26 mouse cellular contexts compared by ENCODE assay signal in genomic region chr15:85561953-85562352, GRCm38 (mm10). TPM values are rescaled to one million over a fixed set of nuclear protein-coding genes. Genes with fewer than 3 reads are reported as not detected.
DNase-seq lines count a peak whose midpoint lies in the region; ATAC-seq and TF ChIP-seq lines count a peak whose summit lies in the region.
"Had no signal": no experiment of that assay in that cellular context is flagged by ENCODE, and none has a peak within 500 bp of the region (broad histone marks: within the 10 kb centered on the region; RNA-seq: fewer than 3 reads in every experiment).

No protein-coding gene starts in this region.

- H3K9me3 ChIP-seq in forebrain, embryonic 13.5 days (replicated peaks) = no peaks in the 10 kb centered on the region; the same call in 1 of the 2 replicates
- H3K9me3 ChIP-seq in forebrain, embryonic 16.5 days (ENCODE audit: control insufficient read depth, low read length) = peaks cover 4% of the 10 kb centered on the region; the same call in 1 of the 2 replicates
- 0 out of 2 replicates have a peak, but pooled peaks cover 4% of the 10 kb centered on the region for H3K9me3 ChIP-seq in hindbrain, postnatal 0 days (ENCODE audit: low read length)
- peaks cover 8% of the 10 kb centered on the region; the same call in 1 of the 2 replicates for H3K9me3 ChIP-seq in hindbrain, embryonic 16.5 days (ENCODE audit: control insufficient read depth, low read length)
- H3K9me3 ChIP-seq in midbrain, postnatal 0 days (ENCODE audit: low read length) = no peaks in the 10 kb centered on the region
- H3K9me3 ChIP-seq in midbrain, embryonic 11.5 days (ENCODE audit: control insufficient read depth, low read length) = no peaks in the 10 kb centered on the region
- H3K9me3 ChIP-seq: embryonic facial prominence, embryonic 10.5 days; embryonic facial prominence, embryonic 12.5 days; forebrain, embryonic 12.5 days; G1E had no signal

- no peak overlapping the region for H3K4me2 ChIP-seq in forebrain, embryonic 13.5 days
- no peak overlapping the region for H3K4me2 ChIP-seq in forebrain, embryonic 16.5 days (ENCODE audit: low read length)
- no peak overlapping the region for H3K4me2 ChIP-seq in hindbrain, postnatal 0 days (ENCODE audit: low read depth, low read length)
- no peak overlapping the region for H3K4me2 ChIP-seq in hindbrain, embryonic 16.5 days (ENCODE audit: low read length)
- no peak overlapping the region for H3K4me2 ChIP-seq in midbrain, postnatal 0 days (ENCODE audit: low read depth, low read length, poor library complexity, severe bottlenecking)
- no peak overlapping the region for H3K4me2 ChIP-seq in midbrain, embryonic 11.5 days
- H3K4me2 ChIP-seq: embryonic facial prominence, embryonic 12.5 days; forebrain, embryonic 12.5 days had no signal

- ATAC-seq in forebrain, embryonic 13.5 days = no peak
- ATAC-seq in forebrain, embryonic 16.5 days = no peak
- no peak for ATAC-seq in hindbrain, postnatal 0 days
- no peak for ATAC-seq in hindbrain, embryonic 16.5 days
- ATAC-seq in midbrain, postnatal 0 days (ENCODE audit: low FRiP score) = no peak
- ATAC-seq in midbrain, embryonic 11.5 days (ENCODE audit: low FRiP score) = no peak
- ATAC-seq: CD4-positive, CD25-positive, alpha-beta regulatory T cell, adult 4 months; forebrain, postnatal 0 days; Patski had no signal

- H3K27ac ChIP-seq in forebrain, embryonic 13.5 days = 0 out of 2 replicates have a peak overlapping the region, but pooled peaks have one; percentile 26
- no peak overlapping the region for H3K27ac ChIP-seq in forebrain, embryonic 16.5 days (ENCODE audit: low read length)
- H3K27ac ChIP-seq in hindbrain, postnatal 0 days = no peak overlapping the region
- no peak overlapping the region for H3K27ac ChIP-seq in hindbrain, embryonic 16.5 days (ENCODE audit: low read depth, low read length)
- no peak overlapping the region for H3K27ac ChIP-seq in midbrain, postnatal 0 days (ENCODE audit: low read depth, low read length)
- no peak overlapping the region for H3K27ac ChIP-seq in midbrain, embryonic 11.5 days (ENCODE audit: low read depth, low read length)
- H3K27ac ChIP-seq: embryonic facial prominence, embryonic 10.5 days; embryonic facial prominence, embryonic 12.5 days had no signal

- no peak overlapping the region for H3K9ac ChIP-seq in forebrain, embryonic 13.5 days
- no peak overlapping the region for H3K9ac ChIP-seq in forebrain, embryonic 16.5 days (replicated peaks; ENCODE audit: low read depth, low read length)
- H3K9ac ChIP-seq in hindbrain, postnatal 0 days (replicated peaks; ENCODE audit: low read length) = no peak overlapping the region
- no peak overlapping the region for H3K9ac ChIP-seq in hindbrain, embryonic 16.5 days (ENCODE audit: low read depth, low read length)
- H3K9ac ChIP-seq in midbrain, postnatal 0 days (replicated peaks; ENCODE audit: low read length, poor library complexity, severe bottlenecking) = no peak overlapping the region
- no peak overlapping the region for H3K9ac ChIP-seq in midbrain, embryonic 11.5 days (ENCODE audit: low read length)
- H3K9ac ChIP-seq: embryonic facial prominence, embryonic 12.5 days; forebrain, embryonic 12.5 days; forebrain, postnatal 0 days had no signal

- no peak overlapping the region for H3K4me3 ChIP-seq in forebrain, embryonic 13.5 days
- no peak overlapping the region for H3K4me3 ChIP-seq in forebrain, embryonic 16.5 days (replicated peaks; ENCODE audit: low read length)
- H3K4me3 ChIP-seq in hindbrain, postnatal 0 days (ENCODE audit: low read length) = no peak overlapping the region
- no peak overlapping the region for H3K4me3 ChIP-seq in hindbrain, embryonic 16.5 days (ENCODE audit: low read length)
- H3K4me3 ChIP-seq in midbrain, postnatal 0 days (ENCODE audit: low read depth, low read length) = no peak overlapping the region
- no peak overlapping the region for H3K4me3 ChIP-seq in midbrain, embryonic 11.5 days (ENCODE audit: low read depth, low read length)
- H3K4me3 ChIP-seq: embryonic facial prominence, embryonic 10.5 days; embryonic facial prominence, embryonic 12.5 days; forebrain, embryonic 12.5 days had no signal

- H3K4me1 ChIP-seq in forebrain, embryonic 13.5 days = peaks cover 40% of the 10 kb centered on the region
- H3K4me1 ChIP-seq in forebrain, embryonic 16.5 days (replicated peaks; ENCODE audit: control insufficient read depth, insufficient read depth, low read length) = peaks cover 30% of the 10 kb centered on the region
- H3K4me1 ChIP-seq in hindbrain, postnatal 0 days (ENCODE audit: insufficient read depth, low read length) = peaks cover 8% of the 10 kb centered on the region; the same call in 1 of the 2 replicates
- H3K4me1 ChIP-seq in hindbrain, embryonic 16.5 days (ENCODE audit: control insufficient read depth, insufficient read depth, low read depth, low read length) = peaks cover 10% of the 10 kb centered on the region; the same call in 1 of the 2 replicates
- no peaks in the 10 kb centered on the region for H3K4me1 ChIP-seq in midbrain, postnatal 0 days (ENCODE audit: insufficient read depth, low read length)
- peaks cover 6% of the 10 kb centered on the region for H3K4me1 ChIP-seq in midbrain, embryonic 11.5 days (ENCODE audit: control insufficient read depth, insufficient read depth, low read length)

- H3K36me3 ChIP-seq in forebrain, embryonic 13.5 days (ENCODE audit: poor library complexity, severe bottlenecking) = peaks cover 11% of the 10 kb centered on the region; the same call in 1 of the 2 replicates
- H3K36me3 ChIP-seq in forebrain, embryonic 16.5 days (ENCODE audit: control insufficient read depth, insufficient read depth) = no peaks in the 10 kb centered on the region
- H3K36me3 ChIP-seq in hindbrain, postnatal 0 days (ENCODE audit: insufficient read depth, low read length) = no peaks in the 10 kb centered on the region
- H3K36me3 ChIP-seq in hindbrain, embryonic 16.5 days (ENCODE audit: control insufficient read depth, insufficient read depth, low read length) = 0 out of 2 replicates have a peak, but pooled peaks cover 3% of the 10 kb centered on the region
- no peaks in the 10 kb centered on the region for H3K36me3 ChIP-seq in midbrain, postnatal 0 days (ENCODE audit: insufficient read depth, low read length)
- H3K36me3 ChIP-seq in midbrain, embryonic 11.5 days (ENCODE audit: control insufficient read depth, insufficient read depth, low read length) = no peaks in the 10 kb centered on the region
- H3K36me3 ChIP-seq: embryonic facial prominence, embryonic 12.5 days; G1E had no signal

- TF ChIP-seq CTCF in hindbrain, postnatal 0 days (IDR thresholded peaks at IDR 0.05; ENCODE audit: low read depth) = no peak
- no peak for TF ChIP-seq CTCF in midbrain, postnatal 0 days (IDR thresholded peaks at IDR 0.05)

- WGBS in forebrain, embryonic 13.5 days = 57% methylated on average over 12 of the region's 12 CpGs
- WGBS in forebrain, embryonic 16.5 days = 52% methylated on average over 12 of the region's 12 CpGs
- WGBS in hindbrain, postnatal 0 days = 44% methylated on average over 12 of the region's 12 CpGs
- 55% methylated on average over 12 of the region's 12 CpGs for WGBS in hindbrain, embryonic 16.5 days
- WGBS in midbrain, postnatal 0 days = 64% methylated on average over 12 of the region's 12 CpGs
- 92% methylated on average over 12 of the region's 12 CpGs for WGBS in midbrain, embryonic 11.5 days

- peak; percentile 28 for DNase-seq in hindbrain, postnatal 0 days (ENCODE audit: low spot score)
- peak; percentile 41 for DNase-seq in midbrain, postnatal 0 days (ENCODE audit: low spot score)
- DNase-seq in midbrain, embryonic 11.5 days (ENCODE audit: low spot score, missing footprints) = no peak
- DNase-seq in frontal cortex, postnatal 36 days (ENCODE audit: low spot score in 2 of 2) = no peak
- DNase-seq: adrenal gland, adult 2 months; adrenal gland, postnatal 10 days; adrenal gland, postnatal 25 days; B cell, adult 2 months; cerebellum, adult 11-12 months; cerebellum, adult 2 months; cerebellum, adult 9-10 months; cerebellum, postnatal 25 days; forebrain, postnatal 0 days had no signal

- H3K27me3 ChIP-seq in forebrain, embryonic 13.5 days = no peaks in the 10 kb centered on the region
- H3K27me3 ChIP-seq in forebrain, embryonic 16.5 days (replicated peaks; ENCODE audit: control insufficient read depth, insufficient read depth, low read length) = no peaks in the 10 kb centered on the region
- H3K27me3 ChIP-seq in hindbrain, postnatal 0 days (ENCODE audit: insufficient read depth, low read length) = no peaks in the 10 kb centered on the region
- H3K27me3 ChIP-seq in hindbrain, embryonic 16.5 days (replicated peaks; ENCODE audit: control insufficient read depth, insufficient read depth, low read length) = no peaks in the 10 kb centered on the region
- H3K27me3 ChIP-seq in midbrain, postnatal 0 days (ENCODE audit: insufficient read depth, low read length) = no peaks in the 10 kb centered on the region
- no peaks in the 10 kb centered on the region for H3K27me3 ChIP-seq in midbrain, embryonic 11.5 days (ENCODE audit: control insufficient read depth, insufficient read depth, low read length)
- H3K27me3 ChIP-seq: embryonic facial prominence, embryonic 12.5 days; forebrain, embryonic 12.5 days; Patski had no signal

RNA-seq across cellular contexts. Expression of gene Wnt7b, which starts 20.3 kb away (rescaled TPM):
- 84.0 and 92.2 TPM in 2 replicates for polyA plus RNA-seq in forebrain, embryonic 13.5 days (2015; fragmentation: Nextera tagmentation; extraction: Ambion mirVana)
- polyA plus RNA-seq in forebrain, embryonic 16.5 days (2015; fragmentation: Nextera tagmentation; extraction: Ambion mirVana) = 110 and 125 TPM in 2 replicates
- total RNA-seq in hindbrain, postnatal 0 days (2014; rRNA removed) = 56.6 and 63.1 TPM in 2 replicates
- polyA plus RNA-seq in hindbrain, postnatal 0 days (2015; fragmentation: Nextera tagmentation; extraction: Ambion mirVana) = 26.0 and 27.2 TPM in 2 replicates
- 26.4 and 35.4 TPM in 2 replicates for polyA plus RNA-seq in hindbrain, embryonic 16.5 days (2015; fragmentation: Nextera tagmentation; extraction: Ambion mirVana)
- total RNA-seq in midbrain, postnatal 0 days (2014; rRNA removed) = 26.3 and 34.3 TPM in 2 replicates
- 19.0 and 19.5 TPM in 2 replicates for polyA plus RNA-seq in midbrain, postnatal 0 days (2015; fragmentation: Nextera tagmentation; extraction: Ambion mirVana)
- 38.5 and 44.3 TPM in 2 replicates for polyA plus RNA-seq in midbrain, embryonic 11.5 days (2014; fragmentation: Nextera tagmentation; extraction: Ambion mirVana)
- total RNA-seq: CH12.LX had no signal
- polyA plus RNA-seq: CD4-positive, CD25-positive, alpha-beta regulatory T cell, adult 4 months; G1E had no signal

RNA-seq across cellular contexts. Expression of gene 7530416G11Rik, which starts 58.9 kb away (rescaled TPM):
- not detected in 2 replicates for polyA plus RNA-seq in forebrain, embryonic 13.5 days (2015; fragmentation: Nextera tagmentation; extraction: Ambion mirVana)
- not detected in 2 replicates for polyA plus RNA-seq in forebrain, embryonic 16.5 days (2015; fragmentation: Nextera tagmentation; extraction: Ambion mirVana)
- not detected in 2 replicates for total RNA-seq in hindbrain, postnatal 0 days (2014; rRNA removed)
- polyA plus RNA-seq in hindbrain, postnatal 0 days (2015; fragmentation: Nextera tagmentation; extraction: Ambion mirVana) = not detected in 2 replicates
- not detected in 2 replicates for polyA plus RNA-seq in hindbrain, embryonic 16.5 days (2015; fragmentation: Nextera tagmentation; extraction: Ambion mirVana)
- not detected in 2 replicates for total RNA-seq in midbrain, postnatal 0 days (2014; rRNA removed)
- not detected in 2 replicates for polyA plus RNA-seq in midbrain, postnatal 0 days (2015; fragmentation: Nextera tagmentation; extraction: Ambion mirVana)
- not detected in 2 replicates for polyA plus RNA-seq in midbrain, embryonic 11.5 days (2014; fragmentation: Nextera tagmentation; extraction: Ambion mirVana)
- total RNA-seq: adrenal gland, adult 2 months; adrenal gland, postnatal 10 days; adrenal gland, postnatal 25 days; adrenal gland, postnatal 4 days; CH12.LX; forebrain, postnatal 0 days; G1E had no signal
- polyA plus RNA-seq: adrenal gland, adult 2 months; CD4-positive, CD25-positive, alpha-beta regulatory T cell, adult 4 months; cerebellum, adult 2 months; cortical plate, adult 2 months; embryonic facial prominence, embryonic 10.5 days; embryonic facial prominence, embryonic 12.5 days; embryonic facial prominence, embryonic 14.5 days; forebrain, embryonic 12.5 days; forebrain, postnatal 0 days; G1E; Patski had no signal

Comparison
In these comparisons a context has a peak if more than half of its experiments do, and no peak if none do; other contexts are left out.
1. DNase-seq: peak in hindbrain, postnatal 0 days (single experiment) and midbrain, postnatal 0 days (single experiment); none in midbrain, embryonic 11.5 days (single experiment) and frontal cortex, postnatal 36 days (0 of 2).